Mouse (Mus musculus) testis, adult 2 months (tissue): ENCODE measurements around the gene Cib1.

Experiments used
- CTCF ChIP-seq: fragments of 200-500 bp; IDR thresholded peaks from 2 replicates; pipeline ENCODE4 v1.5.1; 2012; ENCODE audit warnings: low read depth, mild to moderate bottlenecking, inconsistent platforms, low read length, moderate library complexity; ENCODE audit not compliant: control insufficient read depth, insufficient read depth, insufficient replicate concordance
- POLR2A ChIP-seq: fragments of 200-500 bp; IDR thresholded peaks from 2 replicates; pipeline ENCODE4 v1.6.1; 2012; ENCODE audit warnings: low read depth, mild to moderate bottlenecking, inconsistent platforms, low read length, moderate library complexity; ENCODE audit not compliant: control insufficient read depth

GRCm38 (mm10) chr7:80255981-80256380 is 23.4 kb upstream of the Cib1 start:
- TF ChIP-seq CTCF (no peak), POLR2A (no peak)
